Mouse (Mus musculus) G1E (cell line): Measurements from ENCODE around the gene Sntb2.

Source experiments
- CTCF ChIP-seq: IDR thresholded peaks from 2 replicates; pipeline ENCODE4 v1.5.1; 2012; ENCODE audit warnings: low read depth, low read length, inconsistent platforms, mixed read lengths
- GATA1 ChIP-seq: IDR thresholded peaks from 2 replicates; pipeline ENCODE4 v1.6.1; 2012; ENCODE audit warnings: borderline replicate concordance, low read length, inconsistent platforms, mixed read lengths
- TAL1 ChIP-seq: conservative IDR thresholded peaks from 2 replicates; pipeline ENCODE4 v1.6.1; 2012; ENCODE audit warnings: low read depth, low read length, inconsistent platforms, mixed read lengths

DNA sequence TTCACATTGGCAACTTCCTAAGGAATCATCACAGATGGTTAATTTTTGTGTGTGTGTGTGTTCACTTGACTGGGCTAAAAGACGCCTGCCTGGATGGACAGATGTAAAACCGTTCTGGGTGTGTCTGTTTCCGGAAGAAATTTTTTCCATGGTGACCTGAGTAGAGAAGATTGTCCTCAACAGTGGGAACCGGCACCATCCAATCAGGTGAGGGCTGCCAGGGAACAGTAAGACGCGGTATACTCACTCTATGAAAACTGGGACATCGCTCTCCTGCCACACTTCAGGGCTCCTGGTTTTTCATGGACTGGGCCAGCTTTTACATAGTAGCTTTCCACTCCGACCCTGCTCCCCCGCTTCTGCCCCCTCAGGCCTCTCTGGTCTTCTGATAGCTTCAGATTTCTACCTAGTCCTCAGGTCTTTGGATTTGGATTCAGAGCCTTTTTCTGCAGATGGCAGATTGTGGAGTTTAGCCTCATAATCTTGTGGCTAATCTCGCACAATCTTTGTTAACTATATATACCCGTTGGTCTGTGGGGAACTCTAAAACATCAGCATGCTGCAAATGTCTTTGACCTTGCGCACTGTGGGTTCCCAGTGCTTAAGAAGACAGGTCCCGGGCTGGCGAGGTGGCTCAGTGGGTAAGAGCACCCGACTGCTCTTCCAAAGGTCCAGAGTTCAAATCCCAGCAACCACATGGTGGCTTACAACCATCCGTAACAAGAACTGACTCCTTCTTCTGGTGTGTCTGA, 1.1 kb upstream of the Sntb2 start:
- TF ChIP-seq CTCF = no peak
- TF ChIP-seq TAL1 = no peak
- no peak for TF ChIP-seq GATA1
